Mouse (Mus musculus) telencephalon, adult 2 months (tissue): ENCODE results near the gene Rexo4.

Source experiments
- DNase-seq: peaks from one replicate; pipeline ENCODE4 v3.0.0-alpha.2; 2011; ENCODE audit warnings: low read depth, low spot score

The Rexo4 gene

GRCm38 (mm10) chr2:26910124-26910993, 53.8 kb downstream of the Rexo4 start, which contains the start of the genes Med22 and Rpl7a:
Gene Med22, minus strand, starts transcription at chr2:26910677.
Gene Rpl7a, plus strand, starts transcription at chr2:26910764.
- peak; percentile 97 for DNase-seq

DNA sequence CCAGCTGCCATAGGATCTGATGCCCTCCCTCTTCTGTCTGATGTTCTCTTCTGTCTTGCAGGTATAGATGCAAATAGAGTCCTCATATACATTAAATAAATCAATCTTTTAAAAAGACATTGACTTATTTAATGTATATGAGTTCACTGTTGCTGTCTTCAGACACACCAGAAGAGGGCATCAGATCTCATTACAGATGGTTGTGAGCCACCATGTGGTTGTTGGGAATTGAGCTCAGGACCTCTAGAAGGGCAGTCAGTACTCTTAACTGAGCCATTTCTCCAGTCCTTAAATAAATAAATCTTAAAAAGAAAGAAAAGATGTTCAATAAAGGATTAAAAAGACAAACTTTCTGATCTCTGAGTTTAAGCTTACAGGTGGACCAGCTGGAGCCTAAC, 54.8 kb downstream of the Rexo4 start:
- DNase-seq: no peak

DNA sequence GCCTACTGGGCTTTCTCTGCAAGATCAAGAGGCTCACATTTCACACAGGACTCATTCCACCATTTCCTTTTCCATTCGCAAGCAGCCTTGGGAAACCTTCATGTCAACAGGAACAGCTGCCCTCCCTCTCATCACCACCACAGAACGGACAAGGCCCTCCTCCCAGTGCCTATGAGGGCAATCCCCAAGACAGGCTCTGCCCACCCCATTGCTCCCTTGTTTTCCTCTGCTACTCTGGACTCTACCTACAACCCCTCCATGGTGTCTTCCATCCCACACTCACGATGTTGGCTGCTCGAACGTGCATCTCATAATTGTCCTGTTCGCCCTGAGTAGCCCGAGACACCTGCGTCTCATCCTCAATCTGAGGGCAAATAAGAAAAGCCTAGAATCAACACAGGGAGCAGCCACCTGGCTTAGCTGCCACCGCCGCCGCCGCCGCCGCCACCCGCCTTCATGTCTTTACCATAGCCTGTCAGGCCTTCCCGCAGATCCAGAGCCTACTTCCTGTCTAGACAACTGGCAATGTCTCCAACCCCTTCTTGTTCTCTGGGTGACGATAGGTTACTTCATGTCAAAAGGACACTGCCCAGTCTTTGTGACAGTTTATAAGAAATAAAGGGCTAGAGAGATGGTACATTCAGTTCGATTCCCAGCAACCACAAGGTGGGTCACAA, 55.3 kb downstream of the Rexo4 start:
- no peak for DNase-seq

DNA sequence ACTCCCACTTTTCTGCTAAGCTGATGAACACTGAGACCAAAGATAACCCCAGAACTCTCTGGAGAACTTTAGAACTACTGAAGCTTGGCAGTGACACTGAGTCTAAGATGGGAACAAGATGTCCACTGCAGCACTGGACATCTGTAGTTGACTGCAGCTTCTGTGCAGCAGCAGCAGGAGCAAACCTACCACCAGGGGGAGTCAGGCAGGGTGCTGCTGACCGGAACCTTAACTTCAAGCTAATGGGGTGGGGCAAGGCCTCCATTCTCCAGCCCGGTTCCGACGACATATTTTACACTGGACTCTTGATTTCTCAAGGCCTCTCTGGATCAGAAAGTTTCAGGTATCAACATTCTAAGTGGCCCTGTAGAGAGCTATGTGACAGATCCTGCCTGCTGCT, 57.1 kb downstream of the Rexo4 start:
- no peak for DNase-seq

DNA sequence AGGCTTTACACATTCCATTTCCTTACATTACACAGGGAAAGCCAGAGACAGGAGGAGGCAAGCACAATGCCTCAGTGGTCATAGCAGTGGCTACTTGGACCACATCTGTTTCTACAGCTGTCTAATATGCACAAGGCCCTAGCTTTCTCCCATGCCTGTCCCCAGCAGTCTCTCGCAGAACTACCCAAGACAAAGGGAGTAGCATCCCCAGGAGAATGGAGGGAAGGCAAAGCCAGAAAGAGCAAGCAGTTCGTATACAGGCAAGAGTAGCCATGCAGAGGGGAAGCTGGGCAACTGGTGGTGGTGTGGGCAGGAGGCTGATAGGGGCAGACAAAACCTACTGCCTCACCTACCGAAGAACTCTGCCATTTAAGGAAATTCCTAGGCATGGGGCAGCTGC, 57.8 kb downstream of the Rexo4 start:
- DNase-seq: no peak

DNA sequence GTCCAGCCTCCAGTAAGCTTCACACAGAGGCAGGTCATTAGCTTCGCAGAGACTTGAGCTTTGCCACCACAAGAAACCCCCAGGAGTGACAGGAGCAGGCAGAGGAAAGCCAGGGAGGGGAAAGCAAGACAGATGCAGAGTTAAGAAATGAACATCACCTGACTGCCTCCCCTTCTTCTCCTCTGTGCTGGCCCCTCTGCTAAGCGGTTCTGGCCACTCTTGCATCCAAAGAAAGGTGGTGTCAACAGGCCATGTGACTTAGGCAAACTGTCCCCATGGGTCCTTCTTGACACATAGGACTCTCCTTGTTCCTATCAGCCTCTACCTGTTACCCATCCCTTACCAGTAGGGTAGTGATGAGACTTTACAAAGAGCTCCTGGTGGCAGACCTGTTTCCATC, 58.2 kb downstream of the Rexo4 start:
- no peak for DNase-seq
